Mouse (Mus musculus) liver, embryonic 16.5 days (tissue): Measurements from ENCODE around the gene Srf. TPM values are rescaled to one million over a fixed set of nuclear protein-coding genes. Genes with fewer than 3 reads are reported as not detected.

Experiments
- ATAC-seq: fragments of 200-750 bp; cut with Nextera tagmentation; 2 replicates; pipeline ENCODE4 v1.8.0; 2017; ENCODE audit warnings: low read depth, mild to moderate bottlenecking, moderate number of reproducible peaks, moderate library complexity
- H3K27ac ChIP-seq: fragments of 300-500 bp; sonication (generic); 2 replicates; pipeline ENCODE4 v1.5.1; 2014; ENCODE audit warnings: mild to moderate bottlenecking, low read length
- H3K27me3 ChIP-seq: fragments of 300-500 bp; sonication (generic); 2 replicates; pipeline ENCODE4 v1.6.1; 2014; ENCODE audit warnings: low read depth, low read length, mixed read lengths; ENCODE audit not compliant: control insufficient read depth, insufficient read depth
- H3K36me3 ChIP-seq: fragments of 300-500 bp; sonication (generic); 2 replicates; pipeline ENCODE4 v1.6.1; 2014; ENCODE audit warnings: mild to moderate bottlenecking; ENCODE audit not compliant: control insufficient read depth, insufficient read depth
- H3K4me1 ChIP-seq: fragments of 300-500 bp; sonication (generic); 2 replicates; pipeline ENCODE4 v1.6.1; 2014; ENCODE audit warnings: low read depth, low read length, mixed read lengths; ENCODE audit not compliant: control insufficient read depth
- H3K4me2 ChIP-seq: fragments of 300-500 bp; sonication (generic); 2 replicates; pipeline ENCODE4 v1.6.1; 2014; ENCODE audit warnings: low read depth, low read length, mixed read lengths
- H3K4me3 ChIP-seq: fragments of 300-500 bp; sonication (generic); 2 replicates; pipeline ENCODE4 v1.5.1; 2014; ENCODE audit warnings: low read depth, mild to moderate bottlenecking, low read length
- H3K9ac ChIP-seq: fragments of 300-500 bp; sonication (generic); 2 replicates; pipeline ENCODE4 v1.6.1; 2014; ENCODE audit warnings: low read depth, low read length
- H3K9me3 ChIP-seq: fragments of 300-500 bp; sonication (generic); replicated peaks from 2 replicates; pipeline ENCODE4 v1.6.1; 2016; ENCODE audit warnings: low read length; ENCODE audit not compliant: control insufficient read depth
- WGBS: fragments of 180-500 bp; shearing (Covaris S2); extraction: QIAGEN DNeasy Blood & Tissue Kit; methylation state at CpG from one replicate; pipeline ENCODE4 v1.1.7; 2014; ENCODE audit not compliant: insufficient replicate concordance; 5-methylcytosine and 5-hydroxymethylcytosine counted together
- polyA plus RNA-seq: library from polyadenylated mRNA; unstranded; fragments of >200 nt; fragmentation: Nextera tagmentation; extraction: Ambion mirVana; gene quantifications from 2 replicates; pipeline ENCODE4 v1.2.1, GENCODE M21; 2015

Srf gene
- 1.8 and 2.0 TPM in 2 replicates for polyA plus RNA-seq

GRCm38 (mm10) chr17:46555673-46556583 is at the start of gene Srf:
Srf (minus strand) TSS chr17:46556175.
- Histone ChIP-seq H3K36me3 (no peaks in the 10 kb centered on the region; the same call in 1 of the 2 replicates), H3K9ac (peak within 1 kb of the TSS; percentile 94), H3K27me3 (no peaks in the 10 kb centered on the region), H3K4me3 (peak within 1 kb of the TSS; percentile 96), H3K9me3 (no peaks in the 10 kb centered on the region), H3K27ac (peak within 1 kb of the TSS; percentile 82), H3K4me1 (peaks cover 36% of the 10 kb centered on the region), H3K4me2 (peak within 1 kb of the TSS; percentile 98)
- WGBS: under 1% methylated on average over 86 of the region's 87 CpGs
- peak; percentile 96 for ATAC-seq

- Histone ChIP-seq H3K9ac (no peak overlapping the region), H3K4me2 (no peak overlapping the region), H3K4me1 (no peaks in the 10 kb centered on the region), H3K27me3 (no peaks in the 10 kb centered on the region), H3K36me3 (no peaks in the 10 kb centered on the region), H3K27ac (no peak overlapping the region), H3K4me3 (no peak overlapping the region), H3K9me3 (no peaks in the 10 kb centered on the region)
- WGBS: 72% methylated on average over 5 of the region's 5 CpGs
- ATAC-seq: no peak
Observed at GRCm38 (mm10) chr17:46605126-46605525, 49.2 kb upstream of the Srf start.

- H3K4me1 ChIP-seq: no peaks in the 10 kb centered on the region
- no peak overlapping the region for H3K4me2 ChIP-seq
- H3K4me3 ChIP-seq: no peak overlapping the region
- no peaks in the 10 kb centered on the region for H3K27me3 ChIP-seq
- WGBS: 79% methylated on average over 4 of the region's 4 CpGs
- no peak for ATAC-seq
- no peak overlapping the region for H3K9ac ChIP-seq
- no peaks in the 10 kb centered on the region for H3K36me3 ChIP-seq
- H3K27ac ChIP-seq: no peak overlapping the region
- no peaks in the 10 kb centered on the region for H3K9me3 ChIP-seq
Observed at GRCm38 (mm10) chr17:46603229-46603628, 47.3 kb upstream of the Srf start.

GRCm38 (mm10) chr17:46602212-46602611 is 46.2 kb upstream of the Srf start:
- WGBS: 34% methylated on average over 9 of the region's 9 CpGs
- H3K9ac ChIP-seq: no peak overlapping the region
- no peak overlapping the region for H3K4me3 ChIP-seq
- no peaks in the 10 kb centered on the region for H3K27me3 ChIP-seq
- no peak overlapping the region for H3K27ac ChIP-seq
- H3K4me2 ChIP-seq: no peak overlapping the region
- no peaks in the 10 kb centered on the region for H3K36me3 ChIP-seq
- H3K4me1 ChIP-seq: no peaks in the 10 kb centered on the region
- ATAC-seq: no peak
- H3K9me3 ChIP-seq: no peaks in the 10 kb centered on the region

GRCm38 (mm10) chr17:46600569-46600968 is 44.6 kb upstream of the Srf start:
- H3K9ac ChIP-seq: no peak overlapping the region
- ATAC-seq: no peak
- no peak overlapping the region for H3K4me2 ChIP-seq
- WGBS: 61% methylated on average over 2 of the region's 2 CpGs
- H3K27ac ChIP-seq: no peak overlapping the region
- H3K4me3 ChIP-seq: no peak overlapping the region
- H3K4me1 ChIP-seq: no peaks in the 10 kb centered on the region
- H3K36me3 ChIP-seq: no peaks in the 10 kb centered on the region
- H3K9me3 ChIP-seq: no peaks in the 10 kb centered on the region
- no peaks in the 10 kb centered on the region for H3K27me3 ChIP-seq

- Histone ChIP-seq H3K9me3 (no peaks in the 10 kb centered on the region), H3K9ac (no peak overlapping the region), H3K27ac (no peak overlapping the region), H3K36me3 (no peaks in the 10 kb centered on the region), H3K4me3 (no peak overlapping the region), H3K4me1 (no peaks in the 10 kb centered on the region), H3K27me3 (no peaks in the 10 kb centered on the region), H3K4me2 (no peak overlapping the region)
- ATAC-seq: no peak
- 48% methylated on average over 4 of the region's 4 CpGs for WGBS
Observed at GRCm38 (mm10) chr17:46598963-46599362, 43.0 kb upstream of the Srf start.

GRCm38 (mm10) chr17:46597956-46598355 is 42.0 kb upstream of the Srf start:
- Histone ChIP-seq H3K4me3 (no peak overlapping the region), H3K4me2 (no peak overlapping the region), H3K9ac (no peak overlapping the region), H3K9me3 (no peaks in the 10 kb centered on the region), H3K27ac (no peak overlapping the region), H3K27me3 (no peaks in the 10 kb centered on the region), H3K4me1 (no peaks in the 10 kb centered on the region), H3K36me3 (no peaks in the 10 kb centered on the region)
- no peak for ATAC-seq
- WGBS: 59% methylated on average over 11 of the region's 11 CpGs

- no peak overlapping the region for H3K9ac ChIP-seq
- 74% methylated on average over 6 of the region's 6 CpGs for WGBS
- no peaks in the 10 kb centered on the region for H3K9me3 ChIP-seq
- H3K27me3 ChIP-seq: no peaks in the 10 kb centered on the region
- no peak overlapping the region for H3K4me3 ChIP-seq
- H3K4me1 ChIP-seq: no peaks in the 10 kb centered on the region
- no peak for ATAC-seq
- H3K27ac ChIP-seq: no peak overlapping the region
- no peaks in the 10 kb centered on the region for H3K36me3 ChIP-seq
- no peak overlapping the region for H3K4me2 ChIP-seq
Observed at GRCm38 (mm10) chr17:46595336-46595735, 39.4 kb upstream of the Srf start.

GRCm38 (mm10) chr17:46594606-46595005 is 38.6 kb upstream of the Srf start:
- no peak for ATAC-seq

More at GRCm38 (mm10) chr17:46594606-46595005, 38.6 kb upstream of the Srf start:
- Histone ChIP-seq H3K36me3 (no peaks in the 10 kb centered on the region), H3K9ac (no peak overlapping the region), H3K4me1 (no peaks in the 10 kb centered on the region), H3K9me3 (no peaks in the 10 kb centered on the region), H3K27ac (no peak overlapping the region), H3K27me3 (no peaks in the 10 kb centered on the region), H3K4me2 (no peak overlapping the region), H3K4me3 (no peak overlapping the region)
- WGBS: 56% methylated on average over 9 of the region's 9 CpGs
